Mouse (Mus musculus) hindbrain, embryonic 10.5 days (tissue): ENCODE data around the gene Gm21310. TPM values are rescaled to one million over a fixed set of nuclear protein-coding genes. Genes with fewer than 3 reads are reported as not detected.
"Not testable (repeated sequence)": the region's sequence is repeated elsewhere in the genome, so short reads cannot be mapped to it uniquely, and the experiment has no call there.

Source experiments
- DNase-seq: peaks from one replicate; pipeline ENCODE4 v3.0.0-alpha.2; 2017; ENCODE audit warnings: low spot score
- H3K27ac ChIP-seq: fragments of 300-500 bp; sonication (generic); 2 replicates; pipeline ENCODE4 v1.5.1; 2016; ENCODE audit warnings: mild to moderate bottlenecking, moderate library complexity
- H3K27me3 ChIP-seq: fragments of 300-500 bp; sonication (generic); 2 replicates; pipeline ENCODE4 v1.6.1; 2016; ENCODE audit warnings: mild to moderate bottlenecking; ENCODE audit not compliant: poor library complexity, insufficient read depth, severe bottlenecking
- H3K36me3 ChIP-seq: fragments of 300-500 bp; sonication (generic); 2 replicates; pipeline ENCODE4 v1.6.1; 2016; ENCODE audit warnings: mild to moderate bottlenecking, moderate library complexity
- H3K4me1 ChIP-seq: fragments of 300-500 bp; sonication (generic); replicated peaks from 2 replicates; pipeline ENCODE4 v1.6.1; 2016; ENCODE audit warnings: mild to moderate bottlenecking
- H3K4me3 ChIP-seq: fragments of 300-500 bp; sonication (generic); 2 replicates; pipeline ENCODE4 v1.5.1; 2016; ENCODE audit warnings: mild to moderate bottlenecking, moderate library complexity
- H3K9me3 ChIP-seq: fragments of 300-500 bp; sonication (generic); 2 replicates; pipeline ENCODE4 v1.6.1; 2016; ENCODE audit warnings: mild to moderate bottlenecking, moderate library complexity
- polyA plus RNA-seq: library from polyadenylated mRNA; unstranded; fragments of >200 nt; fragmentation: Nextera tagmentation; extraction: Ambion mirVana; gene quantifications from 2 replicates; pipeline ENCODE4 v1.2.1, GENCODE M21; 2016

The Gm21310 gene
- polyA plus RNA-seq = not detected in 2 replicates

DNA sequence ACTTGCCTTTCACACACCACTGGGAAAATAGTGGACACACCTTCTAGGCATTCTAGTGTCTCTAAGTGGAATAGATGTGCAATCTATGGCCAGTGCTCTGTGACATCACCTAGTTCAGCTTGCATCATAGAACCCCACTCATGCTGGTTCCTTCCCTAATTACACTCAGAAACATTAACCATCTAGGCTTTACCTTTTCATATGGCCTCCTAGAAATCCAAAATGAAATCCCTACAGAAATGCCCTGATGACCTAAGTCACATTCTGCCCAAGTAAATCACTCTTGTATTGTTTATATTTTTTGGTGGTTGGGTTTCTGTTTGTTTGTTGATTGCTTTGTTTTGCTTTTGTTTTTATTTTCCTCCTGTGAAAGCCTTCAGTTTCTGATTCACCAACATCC lies at the start of gene Gm21310:
TSS of gene Gm21310 (minus strand) at position 101 of the 400 bp plus-strand sequence.
- DNase-seq, H3K36me3 ChIP-seq, H3K4me1 ChIP-seq, H3K9me3 ChIP-seq, H3K27me3 ChIP-seq, H3K27ac ChIP-seq, H3K4me3 ChIP-seq: not testable (repeated sequence)

Other genes starting within 250 kb of the Gm21310 start
- not detected in 2 replicates for gene Gm20834, start 177.4 kb upstream of the Gm21310 start, polyA plus RNA-seq